18 mouse cellular contexts compared by ENCODE assay signal in the genomic region with DNA sequence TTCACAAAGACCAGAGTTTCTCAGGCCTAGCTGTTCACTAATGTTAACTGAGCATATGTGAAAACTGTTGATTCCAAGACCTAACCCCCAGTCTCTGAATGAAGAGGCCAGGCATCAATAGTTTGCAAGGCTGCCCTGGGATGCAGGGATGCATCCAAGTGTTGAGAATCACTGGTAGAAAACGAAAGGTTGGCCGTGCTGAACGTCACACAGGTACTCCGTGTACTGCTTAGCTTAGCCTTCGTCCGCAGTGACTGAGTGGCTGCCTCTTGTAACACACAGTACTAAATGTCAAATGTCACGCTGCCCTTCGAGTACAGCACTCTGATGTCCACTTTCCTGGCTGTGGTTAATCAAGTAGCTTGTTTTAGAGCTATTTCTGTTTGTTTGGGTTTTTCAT. TPM values are rescaled to one million over a fixed set of nuclear protein-coding genes. Genes with fewer than 3 reads are reported as not detected.
"Had no signal": no experiment of that assay in that cellular context is flagged by ENCODE, and none has a peak within 500 bp of the region (broad histone marks: within the 10 kb centered on the region; RNA-seq: fewer than 3 reads in every experiment).

No protein-coding gene starts in this region.

- H3K27ac ChIP-seq: liver, embryonic 13.5 days; liver, embryonic 15.5 days; macrophage; midbrain, embryonic 13.5 days; midbrain, embryonic 15.5 days; neural tube, embryonic 12.5 days; stomach, embryonic 15.5 days; stomach, postnatal 0 days had no signal

- H3K27me3 ChIP-seq: liver, embryonic 13.5 days; liver, embryonic 15.5 days; midbrain, embryonic 13.5 days; midbrain, embryonic 15.5 days; neural tube, embryonic 12.5 days; stomach, embryonic 15.5 days had no signal

- DNase-seq: liver, embryonic 13.5 days; liver, postnatal 0 days; lung, embryonic 14.5 days; right cerebral cortex, postnatal 14 days; thymus, adult 2 months; thymus, postnatal 25 days; thymus, postnatal 4 days had no signal

- H3K4me2 ChIP-seq: liver, embryonic 13.5 days; liver, embryonic 15.5 days; lung, embryonic 14.5 days; midbrain, embryonic 11.5 days; midbrain, embryonic 13.5 days; midbrain, embryonic 15.5 days; neural tube, embryonic 12.5 days; stomach, embryonic 15.5 days had no signal

- H3K9ac ChIP-seq: liver, embryonic 13.5 days; liver, embryonic 15.5 days; liver, postnatal 0 days; lung, embryonic 14.5 days; midbrain, embryonic 13.5 days; midbrain, embryonic 15.5 days; neural tube, embryonic 12.5 days; stomach, embryonic 15.5 days had no signal

- ATAC-seq: liver, postnatal 0 days; midbrain, embryonic 13.5 days; midbrain, embryonic 15.5 days had no signal

- H3K4me1 ChIP-seq: liver, embryonic 13.5 days; liver, embryonic 15.5 days; megakaryocyte, embryonic 14.5 days; midbrain, embryonic 13.5 days; midbrain, embryonic 15.5 days; neural tube, embryonic 12.5 days; stomach, embryonic 15.5 days had no signal

- H3K36me3 ChIP-seq: liver, embryonic 13.5 days; liver, embryonic 15.5 days; midbrain, embryonic 13.5 days; midbrain, embryonic 15.5 days; neural tube, embryonic 12.5 days; stomach, embryonic 15.5 days had no signal

- H3K9me3 ChIP-seq: liver, embryonic 13.5 days; liver, embryonic 15.5 days; megakaryocyte, embryonic 14.5 days; midbrain, embryonic 13.5 days; midbrain, embryonic 15.5 days; neural tube, embryonic 12.5 days; stomach, embryonic 15.5 days had no signal

- H3K4me3 ChIP-seq: liver, embryonic 13.5 days; liver, embryonic 15.5 days; megakaryocyte, embryonic 14.5 days; midbrain, embryonic 13.5 days; midbrain, embryonic 15.5 days; neural tube, embryonic 12.5 days; stomach, embryonic 15.5 days had no signal

RNA-seq across cellular contexts. Expression of gene Bend7, which starts 46.0 kb away (rescaled TPM):
- total RNA-seq: monocyte, adult 5-6 weeks; neutrophil, adult 5-6 weeks had no signal
